Mouse (Mus musculus) induced T-regulatory cell, adult 2 months (primary cell): ENCODE data around the gene Megf8.
"Not testable (repeated sequence)": the region's sequence is repeated elsewhere in the genome, so short reads cannot be mapped to it uniquely, and the experiment has no call there.

Source experiments
- DNase-seq: peaks from one replicate; pipeline ENCODE4 v3.0.0-alpha.2; 2012; ENCODE audit warnings: low read depth

Gene Megf8

GRCm38 (mm10) chr7:25383891-25384290, 66.9 kb downstream of the Megf8 start:
- no peak for DNase-seq

- no peak for DNase-seq
These were observed 67.4 kb downstream of the Megf8 start for GRCm38 (mm10) chr7:25384318-25384717.

- no peak for DNase-seq
These were observed 67.9 kb downstream of the Megf8 start for GRCm38 (mm10) chr7:25384818-25385217.

DNA sequence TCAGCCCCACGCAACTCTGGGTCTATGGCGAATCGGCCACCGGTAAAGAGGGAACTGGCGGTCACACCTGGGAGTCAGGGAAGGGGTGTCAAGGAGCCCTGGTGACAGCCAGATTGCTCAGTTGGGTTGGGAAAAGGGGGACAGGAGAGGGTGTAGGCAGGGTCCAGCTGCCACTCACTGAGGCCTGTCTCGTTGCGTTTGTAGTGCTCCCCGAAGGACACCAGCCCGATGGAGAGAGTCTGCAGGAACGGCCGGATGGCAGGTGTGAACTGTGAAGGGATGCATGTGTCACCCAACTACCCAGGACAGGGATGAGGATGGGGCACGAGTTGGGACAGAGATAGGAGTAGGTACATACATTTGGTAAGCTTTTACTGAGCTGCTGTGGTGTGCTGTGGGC, 68.3 kb downstream of the Megf8 start:
- DNase-seq, result no peak

GRCm38 (mm10) chr7:25385850-25386555, 69.0 kb downstream of the Megf8 start:
- peak; percentile 82 for DNase-seq

DNA sequence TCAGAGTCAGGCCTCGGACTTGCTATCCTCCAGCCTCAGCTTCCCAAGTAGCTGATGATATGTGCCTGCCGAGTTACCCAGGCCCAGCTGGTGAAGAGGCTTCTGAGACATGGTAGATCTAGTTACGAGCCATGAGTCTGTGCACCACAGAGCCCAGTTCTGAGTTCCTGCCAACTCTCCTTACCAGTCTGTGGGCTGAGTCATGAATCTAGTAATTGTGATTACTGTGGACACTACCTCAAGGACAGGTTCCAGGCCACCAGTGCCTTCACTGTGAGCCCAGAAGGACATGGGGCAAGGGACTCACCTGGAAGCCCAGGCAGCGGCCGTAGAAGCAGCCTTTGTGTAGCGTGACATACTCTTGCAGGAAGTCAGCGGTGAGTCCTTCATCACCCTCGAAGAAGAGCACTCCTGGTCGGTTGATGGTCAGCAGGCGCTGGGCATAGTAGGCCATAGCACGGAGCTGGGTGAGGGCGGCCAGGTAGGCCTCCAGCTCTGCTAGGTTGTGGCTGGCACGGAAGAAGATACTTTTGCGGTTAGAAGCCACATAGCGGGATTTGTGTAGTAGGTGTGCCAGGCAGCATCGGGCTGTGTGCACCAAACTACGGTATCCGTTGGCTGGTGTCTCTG, 71.0 kb downstream of the Megf8 start:
- DNase-seq, result no peak

- no peak for DNase-seq
These were observed 72.0 kb downstream of the Megf8 start for GRCm38 (mm10) chr7:25388916-25389315.

DNA sequence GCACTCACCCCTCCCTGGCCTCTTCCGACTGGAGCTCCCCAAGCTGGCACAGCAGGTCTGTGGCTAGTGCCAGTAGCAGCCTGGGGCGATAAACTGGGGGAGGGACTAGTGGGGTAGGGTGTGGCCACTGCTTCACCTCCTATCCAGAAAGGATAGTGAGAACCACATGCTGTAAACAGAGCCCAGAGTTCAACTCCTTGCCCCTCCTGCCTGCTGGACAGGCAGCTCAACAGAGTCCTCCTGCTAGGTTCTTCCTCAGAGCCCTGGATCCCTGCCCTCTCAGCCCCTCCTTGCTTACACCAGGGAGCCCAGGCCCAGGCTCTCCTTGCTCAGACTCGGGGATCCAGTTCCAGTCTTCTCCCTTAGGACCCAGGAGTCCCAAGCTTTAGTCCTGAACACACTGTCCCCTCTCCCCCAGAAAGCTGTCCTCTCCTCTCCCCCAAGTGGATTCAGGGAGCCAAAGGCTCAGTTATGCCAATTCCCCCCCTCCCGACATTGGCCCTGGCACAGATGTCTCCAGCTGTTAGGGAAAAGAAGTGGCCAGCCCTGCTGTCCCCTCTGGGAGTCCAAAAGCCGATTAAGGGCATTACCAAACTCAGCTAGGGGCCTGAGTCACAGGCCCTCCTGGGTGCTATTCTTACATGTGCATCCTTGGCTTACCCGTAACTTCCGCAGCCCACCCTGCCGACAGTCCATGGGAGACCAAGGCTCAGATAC, 73.2 kb downstream of the Megf8 start:
- DNase-seq, result no peak

DNA sequence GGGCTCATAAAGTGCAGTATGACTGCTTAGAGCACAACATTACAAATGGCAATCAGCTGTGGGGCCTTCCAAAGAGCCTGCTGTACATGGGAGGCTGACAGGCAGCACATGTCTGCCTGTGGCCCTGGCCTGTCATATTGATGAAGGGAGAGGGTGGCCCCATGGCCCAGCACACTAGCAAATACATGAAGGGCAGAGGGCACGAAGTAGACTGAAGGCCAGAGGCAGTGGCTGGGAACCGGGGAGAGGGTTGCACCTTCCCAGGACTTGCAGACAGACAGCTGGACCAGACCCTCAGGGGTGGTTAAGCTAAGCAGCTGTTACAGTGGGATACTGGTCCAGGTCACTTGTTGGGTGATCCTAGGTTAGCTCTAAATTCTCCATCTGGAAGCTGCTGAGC, 74.0 kb downstream of the Megf8 start:
- no peak for DNase-seq

- no peak for DNase-seq
These were observed 75.0 kb downstream of the Megf8 start for GRCm38 (mm10) chr7:25391856-25392453.

- no peak for DNase-seq
These were observed 75.9 kb downstream of the Megf8 start for GRCm38 (mm10) chr7:25392851-25393250.

DNA sequence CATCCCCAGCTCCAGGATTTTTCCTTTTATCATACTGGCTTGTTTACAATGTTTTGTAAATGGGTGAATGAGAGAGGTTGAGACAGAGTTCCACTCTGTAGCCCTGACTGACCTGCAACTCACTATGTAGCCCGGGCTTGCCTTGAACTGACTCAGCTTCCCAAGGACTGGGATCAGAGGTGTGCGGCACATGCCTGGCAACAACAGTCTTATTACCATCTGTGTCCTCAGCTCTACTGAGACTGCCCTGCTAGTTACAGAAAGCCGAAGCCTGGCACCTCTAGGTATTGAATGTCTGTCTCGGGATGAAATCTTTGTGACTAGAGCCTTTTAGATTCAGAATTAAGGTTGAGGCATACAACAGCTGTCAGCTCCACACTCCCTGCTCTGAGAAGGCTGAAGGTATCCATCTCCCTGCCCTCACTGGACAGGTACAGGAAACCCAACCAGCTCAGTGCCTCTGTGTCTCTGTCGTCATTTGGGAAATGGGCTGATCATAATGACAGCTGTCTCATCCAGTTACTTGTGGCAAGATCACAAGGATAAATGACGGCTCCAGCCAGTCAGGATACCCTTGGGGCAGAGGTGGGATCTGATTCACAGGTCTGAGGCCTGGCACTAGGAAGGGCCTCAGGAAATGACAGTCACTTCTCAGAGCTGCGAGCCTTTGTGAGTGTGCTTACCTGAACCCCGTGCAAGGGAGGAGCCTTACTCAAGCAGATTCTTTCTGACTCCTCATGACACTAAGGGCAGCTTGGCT, 76.7 kb downstream of the Megf8 start:
- DNase-seq, result no peak

DNA sequence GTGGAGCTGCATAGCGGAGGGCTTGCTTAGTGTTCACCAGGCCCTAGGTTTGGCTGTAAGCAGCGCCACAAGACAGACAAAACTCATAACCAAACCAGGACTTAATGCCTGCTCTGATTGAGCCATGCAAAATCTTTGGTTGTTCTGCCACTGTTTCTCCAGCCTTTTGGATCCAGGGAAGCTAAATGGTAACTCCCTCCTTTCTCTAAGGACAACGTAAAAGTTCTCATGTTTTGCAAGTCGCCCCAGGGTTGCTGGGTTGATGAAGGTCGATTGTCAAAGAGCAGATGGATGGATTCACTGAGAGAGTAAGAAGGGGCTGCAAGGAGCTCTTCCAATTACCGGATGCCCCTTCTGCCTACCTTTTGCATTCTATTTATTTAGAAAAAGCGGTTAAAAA, 77.8 kb downstream of the Megf8 start:
- no peak for DNase-seq

DNA sequence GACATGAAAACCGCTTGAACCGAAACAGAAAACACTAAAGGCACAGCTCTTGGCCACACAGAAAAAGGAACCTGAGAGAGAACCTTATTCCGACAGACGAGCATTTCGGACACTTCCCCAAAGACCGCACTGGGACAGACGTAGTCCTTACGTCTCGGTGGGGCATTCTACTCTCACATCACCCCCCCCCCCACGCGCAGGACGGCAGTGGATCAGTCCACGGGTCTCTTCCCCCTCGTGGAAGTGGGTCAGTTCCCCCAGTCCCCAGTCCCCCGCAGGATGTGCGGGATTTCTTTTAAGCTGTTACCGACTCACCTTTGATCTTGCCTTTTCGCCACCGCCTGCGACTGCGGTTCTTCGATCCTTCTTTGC, 78.2 kb downstream of the Megf8 start:
- DNase-seq, result no peak

GRCm38 (mm10) chr7:25395558-25396521, 78.9 kb downstream of the Megf8 start:
- DNase-seq, result peak; percentile 98

- no peak for DNase-seq
These were observed 79.7 kb downstream of the Megf8 start for GRCm38 (mm10) chr7:25396621-25397020.

DNA sequence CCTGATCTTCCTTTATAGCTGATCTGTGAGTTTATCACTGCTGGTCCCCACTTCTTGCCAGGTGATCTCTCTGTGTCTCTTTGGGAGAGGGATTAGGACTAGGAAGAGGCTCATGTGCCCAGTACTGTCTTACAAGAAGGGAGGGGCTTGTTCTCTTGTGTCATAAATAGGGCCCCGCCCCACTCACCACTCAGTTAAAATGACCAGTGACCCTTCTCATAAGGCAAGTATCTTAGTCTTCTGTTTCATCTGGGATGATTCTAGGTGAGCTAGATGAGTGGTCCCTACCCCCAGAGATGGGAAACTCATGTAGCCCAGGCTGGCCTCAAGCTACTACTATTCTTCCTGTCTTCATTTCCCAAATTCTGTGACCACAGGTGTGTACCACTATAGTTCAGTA, 81.6 kb downstream of the Megf8 start, which contains the start of gene Lipe:
Gene Lipe (minus strand): TSS at position 101 of the 400 bp plus-strand sequence.
- DNase-seq, result no peak

DNA sequence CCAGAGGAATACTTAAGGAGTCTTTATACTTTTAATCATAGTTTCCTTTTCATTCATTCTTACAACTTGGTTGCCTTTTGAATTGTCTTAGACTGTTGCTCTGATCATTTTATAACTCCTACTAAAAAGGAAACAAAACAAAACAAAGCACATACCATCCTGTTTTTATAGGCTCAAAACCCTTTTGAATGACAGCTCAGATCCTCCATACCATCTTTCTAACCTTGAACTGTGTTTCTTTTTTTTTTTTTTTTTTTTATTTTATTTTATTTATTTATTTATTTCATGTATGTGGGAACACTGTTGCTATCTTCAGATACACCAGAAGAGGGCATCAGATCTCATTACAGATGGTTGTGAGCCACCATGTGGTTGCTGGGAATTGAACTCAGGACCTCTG, 82.1 kb downstream of the Megf8 start:
- not testable (repeated sequence) for DNase-seq

- no peak for DNase-seq
These were observed 84.6 kb downstream of the Megf8 start for GRCm38 (mm10) chr7:25401551-25401950.

- DNase-seq, result no peak
These were observed 85.0 kb downstream of the Megf8 start for GRCm38 (mm10) chr7:25401986-25402385.

- DNase-seq, result peak; percentile 77
These were observed 85.7 kb downstream of the Megf8 start for GRCm38 (mm10) chr7:25402671-25403101.
